Mouse (Mus musculus): ENCODE data around the gene Gm20388.

DNA sequence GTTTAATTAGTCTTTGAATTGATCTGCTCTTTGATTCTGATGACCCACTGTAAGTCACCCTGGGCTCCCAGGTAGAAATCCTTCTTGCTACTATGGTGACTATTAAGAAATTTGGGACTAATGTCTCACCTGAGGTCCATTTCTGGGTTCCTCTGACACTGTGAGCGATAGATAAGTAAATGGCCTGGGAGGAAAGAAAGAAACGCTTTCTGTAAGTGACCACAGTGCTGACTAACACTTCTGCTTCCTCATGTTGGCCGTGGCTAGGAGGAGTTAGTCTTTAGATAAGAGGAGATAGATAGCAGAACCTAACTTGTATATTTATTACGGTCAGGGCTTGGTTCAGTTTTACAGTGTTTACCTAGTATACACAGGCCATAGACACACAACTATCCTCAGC lies 3418.7 kb downstream of the Gm20388 start:
- TF ChIP-seq TAL1 (conservative IDR thresholded peaks at IDR 0.05; ENCODE audit: low read depth, low read length) (no peak), CTCF (IDR thresholded peaks at IDR 0.05; ENCODE audit: low read depth, low read length) (no peak), POLR2AphosphoS5 (IDR thresholded peaks at IDR 0.05; ENCODE audit: insufficient replicate concordance, low read depth, low read length) (no peak), GATA1 (IDR thresholded peaks at IDR 0.05; ENCODE audit: borderline replicate concordance, low read length) (no peak), GATA2 (IDR thresholded peaks at IDR 0.05; ENCODE audit: borderline replicate concordance, low read depth, low read length) (no peak)

Measured in G1E (cell line).